22 mouse cellular contexts compared by ENCODE assay signal in genomic region chr7:101851689-101852088, GRCm38 (mm10). TPM values are rescaled to one million over a fixed set of nuclear protein-coding genes. Genes with fewer than 3 reads are reported as not detected.
DNase-seq lines count a peak whose midpoint lies in the region; ATAC-seq and TF ChIP-seq lines count a peak whose summit lies in the region.
"Had no signal": no experiment of that assay in that cellular context is flagged by ENCODE, and none has a peak within 500 bp of the region (broad histone marks: within the 10 kb centered on the region; RNA-seq: fewer than 3 reads in every experiment).

No protein-coding gene starts in this region.

- H3K4me1 ChIP-seq in midbrain, embryonic 11.5 days (ENCODE audit: control insufficient read depth, insufficient read depth, low read length), result no peaks in the 10 kb centered on the region
- H3K4me1 ChIP-seq in midbrain, embryonic 10.5 days, result no peaks in the 10 kb centered on the region
- H3K4me1 ChIP-seq in bone marrow macrophage, adult 2 months (ENCODE audit: control insufficient read depth, insufficient read depth, low read length), result peaks cover 59% of the 10 kb centered on the region
- no peaks in the 10 kb centered on the region for H3K4me1 ChIP-seq in limb, embryonic 10.5 days
- H3K4me1 ChIP-seq: embryonic facial prominence, embryonic 15.5 days; forebrain, embryonic 10.5 days; forebrain, embryonic 15.5 days; heart, embryonic 12.5 days; hindbrain, embryonic 10.5 days had no signal

- no peaks in the 10 kb centered on the region for H3K27me3 ChIP-seq in midbrain, embryonic 11.5 days (ENCODE audit: control insufficient read depth, insufficient read depth, low read length)
- no peaks in the 10 kb centered on the region for H3K27me3 ChIP-seq in midbrain, embryonic 10.5 days (ENCODE audit: low read depth, poor library complexity, severe bottlenecking)
- H3K27me3 ChIP-seq in limb, embryonic 10.5 days (ENCODE audit: low read depth, poor library complexity, severe bottlenecking), result no peaks in the 10 kb centered on the region
- H3K27me3 ChIP-seq: embryonic facial prominence, embryonic 15.5 days; forebrain, embryonic 15.5 days; heart, embryonic 12.5 days had no signal

- no peak overlapping the region for H3K4me2 ChIP-seq in midbrain, embryonic 11.5 days
- H3K4me2 ChIP-seq: embryonic facial prominence, embryonic 15.5 days; forebrain, embryonic 15.5 days; heart, embryonic 12.5 days; hindbrain, embryonic 14.5 days had no signal

- H3K9ac ChIP-seq in midbrain, embryonic 11.5 days (ENCODE audit: low read length), result no peak overlapping the region
- H3K9ac ChIP-seq: embryonic facial prominence, embryonic 15.5 days; forebrain, embryonic 15.5 days; heart, embryonic 12.5 days; hindbrain, embryonic 14.5 days had no signal

- DNase-seq in midbrain, embryonic 11.5 days (ENCODE audit: low spot score, missing footprints), result peak; percentile 4
- DNase-seq in midbrain, embryonic 10.5 days (ENCODE audit: low spot score), result no peak
- no peak for DNase-seq in limb, embryonic 10.5 days (ENCODE audit: low spot score)
- DNase-seq in urinary bladder, postnatal 4 days (ENCODE audit: low spot score in 2 of 2), result no peak
- no peak for DNase-seq in thymus, postnatal 10 days (ENCODE audit: low spot score in 2 of 2)
- DNase-seq: adrenal gland, postnatal 10 days; cerebellum, adult 18-20 months; cerebellum, adult 9-11 months; cerebellum, postnatal 36 days; embryo, embryonic 11 days; gastrocnemius, postnatal 14 days had no signal

- no peak overlapping the region for H3K4me3 ChIP-seq in midbrain, embryonic 11.5 days (ENCODE audit: low read depth, low read length)
- no peak overlapping the region for H3K4me3 ChIP-seq in midbrain, embryonic 10.5 days
- no peak overlapping the region for H3K4me3 ChIP-seq in bone marrow macrophage, adult 2 months (ENCODE audit: insufficient read depth, low read length)
- H3K4me3 ChIP-seq in limb, embryonic 10.5 days, result no peak overlapping the region
- H3K4me3 ChIP-seq: embryonic facial prominence, embryonic 15.5 days; erythroblast, embryonic 14.5 days; forebrain, embryonic 10.5 days; forebrain, embryonic 15.5 days; heart, embryonic 12.5 days; hindbrain, embryonic 10.5 days had no signal

- no peak for TF ChIP-seq POLR2A in bone marrow macrophage, adult 2 months (IDR thresholded peaks at IDR 0.05; ENCODE audit: borderline replicate concordance, low read depth, low read length)

- no peaks in the 10 kb centered on the region for H3K9me3 ChIP-seq in midbrain, embryonic 11.5 days (ENCODE audit: control insufficient read depth, low read length)
- H3K9me3 ChIP-seq in midbrain, embryonic 10.5 days (replicated peaks), result no peaks in the 10 kb centered on the region
- no peaks in the 10 kb centered on the region for H3K9me3 ChIP-seq in limb, embryonic 10.5 days (replicated peaks)
- H3K9me3 ChIP-seq: embryonic facial prominence, embryonic 15.5 days; forebrain, embryonic 10.5 days; forebrain, embryonic 15.5 days; heart, embryonic 12.5 days; hindbrain, embryonic 10.5 days had no signal

- ATAC-seq in midbrain, embryonic 11.5 days (ENCODE audit: low FRiP score), result no peak
- peak; percentile 63; the same call in 1 of the 2 replicates for ATAC-seq in megakaryocyte, adult 5-6 weeks (ENCODE audit: poor library complexity, severe bottlenecking)
- ATAC-seq: forebrain, embryonic 15.5 days had no signal

- 84% methylated on average over 6 of the region's 6 CpGs for WGBS in midbrain, embryonic 11.5 days
- WGBS in midbrain, embryonic 10.5 days, result 86% methylated on average over 6 of the region's 6 CpGs
- WGBS in limb, embryonic 10.5 days, result 85% methylated on average over 6 of the region's 6 CpGs

- H3K27ac ChIP-seq in midbrain, embryonic 11.5 days (ENCODE audit: low read depth, low read length), result no peak overlapping the region
- H3K27ac ChIP-seq in midbrain, embryonic 10.5 days (replicated peaks), result no peak overlapping the region
- H3K27ac ChIP-seq in bone marrow macrophage, adult 2 months (ENCODE audit: insufficient read depth, low read depth, low read length), result peak overlapping the region; percentile 98
- H3K27ac ChIP-seq in limb, embryonic 10.5 days, result no peak overlapping the region
- H3K27ac ChIP-seq: embryonic facial prominence, embryonic 15.5 days; forebrain, embryonic 10.5 days; forebrain, embryonic 15.5 days; hindbrain, embryonic 10.5 days; hindbrain, embryonic 14.5 days had no signal

- no peaks in the 10 kb centered on the region for H3K36me3 ChIP-seq in midbrain, embryonic 11.5 days (ENCODE audit: control insufficient read depth, insufficient read depth, low read length)
- H3K36me3 ChIP-seq in midbrain, embryonic 10.5 days, result no peaks in the 10 kb centered on the region
- H3K36me3 ChIP-seq in limb, embryonic 10.5 days, result no peaks in the 10 kb centered on the region
- H3K36me3 ChIP-seq: embryonic facial prominence, embryonic 15.5 days; forebrain, embryonic 10.5 days; forebrain, embryonic 15.5 days; heart, embryonic 12.5 days; hindbrain, embryonic 10.5 days had no signal

- TF ChIP-seq CTCF in bone marrow macrophage, adult 2 months (IDR thresholded peaks at IDR 0.05; ENCODE audit: low read depth, low read length), result no peak

RNA-seq across cellular contexts. Expression of gene Folr2, which starts 5.3 kb away (rescaled TPM):
- polyA plus RNA-seq in midbrain, embryonic 11.5 days (2014; fragmentation: Nextera tagmentation; extraction: Ambion mirVana), result 1.5 and 1.7 TPM in 2 replicates
- polyA plus RNA-seq in midbrain, embryonic 10.5 days (2016; fragmentation: Nextera tagmentation; extraction: Ambion mirVana), result 0.70 and 1.1 TPM in 2 replicates
- 379 and 471 TPM in 2 replicates for polyA plus RNA-seq in bone marrow macrophage, adult 2 months (2012; ENCODE audit: insufficient read depth, insufficient read length, missing spikeins)
- 0.96 TPM in 1 of 2 replicates, not detected in the other for total RNA-seq in megakaryocyte, adult 5-6 weeks (2015)
- not detected in 2 replicates for total RNA-seq in megakaryocyte, adult 5-6 weeks (2017)
- 0.21 TPM in 1 of 2 replicates, not detected in the other for polyA plus RNA-seq in limb, embryonic 10.5 days (2016; fragmentation: Nextera tagmentation; extraction: Ambion mirVana)
- polyA plus RNA-seq: embryonic facial prominence, embryonic 11.5 days; erythroblast, embryonic 14.5 days; heart, embryonic 12.5 days had no signal

RNA-seq across cellular contexts. Expression of gene Anapc15, which starts 11.8 kb away (rescaled TPM):
- polyA plus RNA-seq in midbrain, embryonic 11.5 days (2014; fragmentation: Nextera tagmentation; extraction: Ambion mirVana), result 80.6 and 87.8 TPM in 2 replicates
- polyA plus RNA-seq in midbrain, embryonic 10.5 days (2016; fragmentation: Nextera tagmentation; extraction: Ambion mirVana), result 110 and 123 TPM in 2 replicates
- polyA plus RNA-seq in bone marrow macrophage, adult 2 months (2012; ENCODE audit: insufficient read depth, insufficient read length, missing spikeins), result 103 and 112 TPM in 2 replicates
- total RNA-seq in megakaryocyte, adult 5-6 weeks (2015), result 57.1 and 70.8 TPM in 2 replicates
- total RNA-seq in megakaryocyte, adult 5-6 weeks (2017), result 69.3 and 94.9 TPM in 2 replicates
- polyA plus RNA-seq in limb, embryonic 10.5 days (2016; fragmentation: Nextera tagmentation; extraction: Ambion mirVana), result 115 and 120 TPM in 2 replicates

RNA-seq across cellular contexts. Expression of gene Inppl1, which starts 13.7 kb away (rescaled TPM):
- polyA plus RNA-seq in midbrain, embryonic 11.5 days (2014; fragmentation: Nextera tagmentation; extraction: Ambion mirVana), result 33.9 and 35.5 TPM in 2 replicates
- 36.2 and 38.1 TPM in 2 replicates for polyA plus RNA-seq in midbrain, embryonic 10.5 days (2016; fragmentation: Nextera tagmentation; extraction: Ambion mirVana)
- polyA plus RNA-seq in bone marrow macrophage, adult 2 months (2012; ENCODE audit: insufficient read depth, insufficient read length, missing spikeins), result 114 and 115 TPM in 2 replicates
- total RNA-seq in megakaryocyte, adult 5-6 weeks (2015), result 12.2 and 12.4 TPM in 2 replicates
- total RNA-seq in megakaryocyte, adult 5-6 weeks (2017), result 18.2 and 52.7 TPM in 2 replicates
- polyA plus RNA-seq in limb, embryonic 10.5 days (2016; fragmentation: Nextera tagmentation; extraction: Ambion mirVana), result 41.6 and 57.8 TPM in 2 replicates

RNA-seq across cellular contexts. Expression of gene Folr1, which starts 18.9 kb away (rescaled TPM):
- 11.6 and 12.4 TPM in 2 replicates for polyA plus RNA-seq in midbrain, embryonic 11.5 days (2014; fragmentation: Nextera tagmentation; extraction: Ambion mirVana)
- polyA plus RNA-seq in midbrain, embryonic 10.5 days (2016; fragmentation: Nextera tagmentation; extraction: Ambion mirVana), result 17.9 and 19.5 TPM in 2 replicates
- polyA plus RNA-seq in bone marrow macrophage, adult 2 months (2012; ENCODE audit: insufficient read depth, insufficient read length, missing spikeins), result 1.6 and 1.7 TPM in 2 replicates
- total RNA-seq in megakaryocyte, adult 5-6 weeks (2015), result 0.62 TPM in 1 of 2 replicates, not detected in the other
- total RNA-seq in megakaryocyte, adult 5-6 weeks (2017), result 0.62 TPM in 1 of 2 replicates, not detected in the other
- not detected in 2 replicates for polyA plus RNA-seq in limb, embryonic 10.5 days (2016; fragmentation: Nextera tagmentation; extraction: Ambion mirVana)
- polyA plus RNA-seq: erythroblast, embryonic 14.5 days had no signal

RNA-seq across cellular contexts. Expression of gene Phox2a, which starts 33.6 kb away (rescaled TPM):
- polyA plus RNA-seq in midbrain, embryonic 11.5 days (2014; fragmentation: Nextera tagmentation; extraction: Ambion mirVana), result 0.52 and 1.1 TPM in 2 replicates
- polyA plus RNA-seq in midbrain, embryonic 10.5 days (2016; fragmentation: Nextera tagmentation; extraction: Ambion mirVana), result 0.83 and 2.0 TPM in 2 replicates
- polyA plus RNA-seq in bone marrow macrophage, adult 2 months (2012; ENCODE audit: insufficient read depth, insufficient read length, missing spikeins), result not detected in 2 replicates
- not detected in 2 replicates for total RNA-seq in megakaryocyte, adult 5-6 weeks (2015)
- total RNA-seq in megakaryocyte, adult 5-6 weeks (2017), result not detected in 2 replicates
- 0.11 TPM in 1 of 2 replicates, not detected in the other for polyA plus RNA-seq in limb, embryonic 10.5 days (2016; fragmentation: Nextera tagmentation; extraction: Ambion mirVana)
- total RNA-seq: gastrocnemius, postnatal 14 days had no signal
- polyA plus RNA-seq: erythroblast, embryonic 14.5 days; forebrain, embryonic 10.5 days; forebrain, embryonic 15.5 days; gonadal fat pad, adult 2 months had no signal

Comparison
In these comparisons a context has a peak if more than half of its experiments do, and no peak if none do; other contexts are left out.
1. RNA of gene Folr2, which starts 5.3 kb away (polyA plus RNA-seq): 379 to 471 TPM in bone marrow macrophage, adult 2 months; 1.5 to 1.7 TPM in midbrain, embryonic 11.5 days, 0.70 to 1.1 TPM in midbrain, embryonic 10.5 days and 0.21 TPM in limb, embryonic 10.5 days; every median in the first group is over 100 times any median in the second.